ENCODE assay signal across 10 mouse cellular contexts in genomic region chr16:22795497-22795896, GRCm38 (mm10). TPM values are rescaled to one million over a fixed set of nuclear protein-coding genes. Genes with fewer than 3 reads are reported as not detected.
DNase-seq lines count a peak whose midpoint lies in the region; ATAC-seq and TF ChIP-seq lines count a peak whose summit lies in the region.
"Had no signal": no experiment of that assay in that cellular context is flagged by ENCODE, and none has a peak within 500 bp of the region (broad histone marks: within the 10 kb centered on the region; RNA-seq: fewer than 3 reads in every experiment).

No protein-coding gene starts in this region.

- peaks cover 46% of the 10 kb centered on the region for H3K4me1 ChIP-seq in cerebellum, adult 2 months (ENCODE audit: control insufficient read depth, insufficient read depth, low read length)
- no peaks in the 10 kb centered on the region for H3K4me1 ChIP-seq in kidney, postnatal 0 days (replicated peaks; ENCODE audit: insufficient read depth, low read length)
- H3K4me1 ChIP-seq in kidney, embryonic 14.5 days (ENCODE audit: control insufficient read depth, insufficient read depth, low read length) = 0 out of 2 replicates have a peak, but pooled peaks cover 2% of the 10 kb centered on the region
- H3K4me1 ChIP-seq in thymus, adult 2 months (replicated peaks; ENCODE audit: control insufficient read depth, insufficient read depth, low read length) = peaks cover under 1% of the 10 kb centered on the region; the same call in 1 of the 2 replicates

- no peak for TF ChIP-seq POLR2A in cerebellum, adult 2 months (IDR thresholded peaks at IDR 0.05; ENCODE audit: borderline replicate concordance, insufficient read depth, low read length)
- TF ChIP-seq POLR2A in thymus, adult 2 months (IDR thresholded peaks at IDR 0.05; ENCODE audit: control insufficient read depth, extremely low read depth, insufficient read depth, low read length, poor library complexity) = no peak

- TF ChIP-seq CTCF in cerebellum, adult 2 months (IDR thresholded peaks at IDR 0.05; ENCODE audit: borderline replicate concordance, insufficient read depth, low read depth, low read length) = 0 out of 2 replicates have a peak, but pooled peaks have one; percentile 23
- peak; percentile 62 for TF ChIP-seq CTCF in kidney, postnatal 0 days (IDR thresholded peaks at IDR 0.05; ENCODE audit: low read depth)
- no peak for TF ChIP-seq CTCF in thymus, adult 2 months (IDR thresholded peaks at IDR 0.05; ENCODE audit: borderline replicate concordance, control insufficient read depth, extremely low read depth, insufficient read depth, low read length, poor library complexity)

- H3K27ac ChIP-seq in cerebellum, adult 2 months (ENCODE audit: insufficient read depth, low read length) = peak overlapping the region; percentile 5; the same call in 1 of the 2 replicates
- H3K27ac ChIP-seq in kidney, postnatal 0 days = no peak overlapping the region
- no peak overlapping the region for H3K27ac ChIP-seq in kidney, embryonic 14.5 days (ENCODE audit: low read depth, low read length)
- H3K27ac ChIP-seq in thymus, adult 2 months (ENCODE audit: control insufficient read depth, insufficient read depth, low read length) = no peak overlapping the region

- no peak overlapping the region for H3K9ac ChIP-seq in kidney, postnatal 0 days (ENCODE audit: low read depth, low read length)
- no peak overlapping the region for H3K9ac ChIP-seq in kidney, embryonic 14.5 days (ENCODE audit: low read depth, low read length)

- H3K4me3 ChIP-seq in cerebellum, adult 2 months (replicated peaks; ENCODE audit: insufficient read depth, low read depth, low read length) = no peak overlapping the region
- H3K4me3 ChIP-seq in kidney, postnatal 0 days (replicated peaks; ENCODE audit: low read depth, low read length) = no peak overlapping the region
- H3K4me3 ChIP-seq in kidney, embryonic 14.5 days (ENCODE audit: low read length) = no peak overlapping the region
- no peak overlapping the region for H3K4me3 ChIP-seq in thymus, adult 2 months (ENCODE audit: control insufficient read depth, insufficient read depth, low read length)

- DNase-seq in cerebellum, adult 2 months = peak in 1 of 2 experiments; percentile 44
- no peak for DNase-seq in cerebellum, adult 11 months
- no peak for DNase-seq in kidney, postnatal 0 days (ENCODE audit: low spot score)
- peak; percentile 9 for DNase-seq in adrenal gland, adult 8-10 months
- DNase-seq in kidney, postnatal 4 days = peak; percentile 52 to 57
- no peak for DNase-seq in thymus, adult 2 months
- DNase-seq: B cell, adult 2 months; right cerebral cortex, adult 18-20 months had no signal

- no peaks in the 10 kb centered on the region for H3K9me3 ChIP-seq in kidney, postnatal 0 days (replicated peaks; ENCODE audit: low read length)
- H3K9me3 ChIP-seq in kidney, embryonic 14.5 days (ENCODE audit: control insufficient read depth, low read length) = no peaks in the 10 kb centered on the region

- H3K36me3 ChIP-seq in kidney, postnatal 0 days (ENCODE audit: insufficient read depth, low read length) = no peaks in the 10 kb centered on the region
- no peaks in the 10 kb centered on the region for H3K36me3 ChIP-seq in kidney, embryonic 14.5 days (ENCODE audit: control insufficient read depth, insufficient read depth, low read length)
- H3K36me3 ChIP-seq in thymus, adult 2 months (ENCODE audit: control insufficient read depth, insufficient read depth, low read length) = no peaks in the 10 kb centered on the region

- no peaks in the 10 kb centered on the region for H3K27me3 ChIP-seq in cerebellum, adult 2 months (ENCODE audit: control insufficient read depth, insufficient read depth, low read length)
- no peaks in the 10 kb centered on the region for H3K27me3 ChIP-seq in kidney, postnatal 0 days (ENCODE audit: insufficient read depth, low read length)
- H3K27me3 ChIP-seq in kidney, embryonic 14.5 days (ENCODE audit: control insufficient read depth, insufficient read depth, low read length) = no peaks in the 10 kb centered on the region
- no peaks in the 10 kb centered on the region for H3K27me3 ChIP-seq in thymus, adult 2 months (ENCODE audit: control insufficient read depth, insufficient read depth, low read length)

- H3K4me2 ChIP-seq in kidney, postnatal 0 days (ENCODE audit: low read length) = no peak overlapping the region
- H3K4me2 ChIP-seq in kidney, embryonic 14.5 days (replicated peaks; ENCODE audit: low read depth, low read length) = no peak overlapping the region

- 89% methylated on average over 3 of the region's 3 CpGs for WGBS in cerebellum, adult 2 months
- WGBS in kidney, postnatal 0 days = 85% methylated on average over 3 of the region's 3 CpGs
- 91% methylated on average over 3 of the region's 3 CpGs for WGBS in kidney, embryonic 14.5 days
- 100% methylated on average over 3 of the region's 3 CpGs for WGBS in thymus, adult 2 months

- no peak for ATAC-seq in kidney, postnatal 0 days (replicated peaks; ENCODE audit: low FRiP score, low read depth)
- ATAC-seq in kidney, embryonic 14.5 days (ENCODE audit: low FRiP score, low TSS enrichment) = no peak
- ATAC-seq in granulocyte monocyte progenitor cell, adult 5-6 weeks (replicated peaks; ENCODE audit: poor library complexity, severe bottlenecking) = no peak

RNA-seq across cellular contexts. Expression of gene Crygs, which starts 15.9 kb away (rescaled TPM):
- polyA plus RNA-seq in cerebellum, adult 2 months (2012; rRNA removed) = 0.38 TPM in 2 replicates
- 0.26 and 0.32 TPM in 2 replicates for polyA plus RNA-seq in kidney, postnatal 0 days (2015; fragmentation: Nextera tagmentation; extraction: Ambion mirVana)
- polyA plus RNA-seq in kidney, embryonic 14.5 days (2014; fragmentation: Nextera tagmentation; extraction: Ambion mirVana) = 0.26 TPM in 1 of 2 replicates, not detected in the other
- total RNA-seq in adrenal gland, adult 8-10 months (2022) = not detected
- total RNA-seq in granulocyte monocyte progenitor cell, adult 5-6 weeks (2014; fragmentation: Nextera tagmentation) = not detected in 2 replicates
- total RNA-seq in granulocyte monocyte progenitor cell, adult 5-6 weeks (2017) = not detected in 2 replicates
- 0.20 TPM in 1 of 2 replicates, not detected in the other for polyA plus RNA-seq in thymus, adult 2 months (2012; rRNA removed)

Comparison
In these comparisons a context has a peak if more than half of its experiments do, and no peak if none do; other contexts are left out.
1. DNase-seq: peak in adrenal gland, adult 8-10 months (single experiment) and kidney, postnatal 4 days (2 of 2); none in cerebellum, adult 11 months (single experiment), kidney, postnatal 0 days (single experiment) and thymus, adult 2 months (single experiment).